Mouse (Mus musculus) lung, postnatal 14 days (tissue): ENCODE results near the gene C1d.
"Not testable (repeated sequence)": the region's sequence is repeated elsewhere in the genome, so short reads cannot be mapped to it uniquely, and the experiment has no call there.

Experiments
- DNase-seq: peaks from one replicate; pipeline ENCODE4 v3.0.0; 2021

Gene C1d

DNA sequence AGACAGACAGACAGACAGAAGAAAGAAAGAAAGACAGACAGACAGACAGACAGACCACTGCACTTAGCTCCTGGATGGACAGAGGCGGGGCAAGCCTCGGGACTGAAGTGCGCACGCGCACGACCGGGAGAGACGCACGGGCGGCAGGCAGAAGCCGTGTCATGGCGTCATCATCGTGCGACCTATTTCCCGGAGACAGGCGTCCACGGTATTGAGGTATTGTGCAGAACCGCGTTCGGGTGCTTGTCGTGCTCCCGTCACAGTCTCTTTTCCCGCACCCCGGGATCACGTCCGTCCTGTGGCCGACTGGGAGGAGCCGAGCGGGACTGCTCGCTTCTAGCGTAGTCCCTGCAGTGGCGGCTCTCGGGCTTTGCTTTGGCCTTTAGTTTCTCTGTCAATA lies at the start of gene C1d:
TSS of gene C1d (plus strand) at position 137 of the 400 bp plus-strand sequence.
- DNase-seq, result peak; percentile 98

- peak; percentile 96 for DNase-seq
These were observed 45.9 kb upstream of the C1d start, which contains the start of gene Pno1 for GRCm38 (mm10) chr11:17211258-17212140. Gene Pno1, minus strand, starts transcription at chr11:17211568.

- no peak for DNase-seq
These were observed 45.3 kb upstream of the C1d start for GRCm38 (mm10) chr11:17212141-17212495.

DNA sequence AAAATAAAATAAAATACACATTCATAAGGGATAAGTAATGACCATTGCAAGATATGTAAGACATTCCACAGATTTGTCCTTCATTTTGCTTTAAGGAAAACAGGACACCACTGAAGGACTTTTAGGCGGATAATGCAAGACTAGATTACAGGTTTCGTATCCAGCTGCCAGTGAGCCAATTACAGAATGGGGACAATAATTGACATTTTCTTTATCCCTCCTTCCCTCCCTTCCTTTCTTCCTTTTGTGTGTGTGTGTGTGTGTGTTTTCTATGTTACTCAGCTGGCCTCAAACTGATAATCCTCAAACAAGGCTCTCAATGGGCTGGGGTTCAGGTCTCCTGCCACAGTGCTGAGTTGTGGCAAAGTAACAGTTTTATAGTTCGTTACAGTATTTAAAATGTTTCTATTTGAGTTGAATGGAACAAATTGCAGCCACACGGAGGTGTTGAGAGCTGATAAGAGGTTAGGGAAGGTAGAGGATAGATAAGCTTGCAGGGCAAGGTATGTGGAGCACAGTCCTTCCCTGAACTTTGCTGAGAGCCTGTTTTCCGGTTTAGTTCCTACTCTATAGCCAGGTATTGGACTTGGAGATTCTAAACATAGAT lies 44.4 kb upstream of the C1d start:
- DNase-seq, result no peak

DNA sequence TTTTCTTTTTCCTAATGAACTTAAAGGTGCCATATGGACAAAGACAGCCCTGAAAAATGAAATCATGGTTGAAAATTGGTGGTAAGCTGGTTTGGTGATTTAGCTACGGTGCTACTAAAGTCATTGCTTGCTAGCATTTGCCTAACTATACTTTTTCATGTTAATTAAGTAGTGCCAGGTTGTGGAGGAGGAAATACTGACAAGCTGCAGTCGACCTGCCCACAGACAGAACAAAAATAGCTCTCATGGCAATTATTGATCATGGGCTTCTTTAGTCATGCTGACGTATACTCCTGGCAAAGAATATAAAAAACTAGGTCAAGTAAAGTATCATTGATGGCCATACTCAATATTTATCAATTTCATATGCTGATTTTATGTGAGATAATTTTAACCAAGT lies 41.9 kb upstream of the C1d start:
- no peak for DNase-seq

DNA sequence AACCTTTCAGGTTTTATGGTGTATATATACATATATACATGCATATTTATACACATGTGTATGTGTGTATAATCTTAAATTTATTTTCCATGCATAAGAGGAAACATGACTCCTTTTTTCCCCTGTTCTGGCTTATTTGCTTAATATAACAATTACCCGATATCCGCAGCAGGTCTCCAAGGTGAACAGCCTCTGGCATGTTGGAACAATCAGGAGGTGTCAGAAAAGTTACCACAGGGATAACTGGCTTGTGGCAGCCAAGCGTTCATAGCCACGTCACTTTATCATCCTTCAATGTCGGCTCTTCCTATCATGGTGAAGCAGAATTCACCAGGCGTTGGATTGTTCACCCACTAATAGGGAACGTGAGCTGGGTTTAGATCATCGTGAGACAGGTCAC lies 36.3 kb upstream of the C1d start:
- no peak for DNase-seq

DNA sequence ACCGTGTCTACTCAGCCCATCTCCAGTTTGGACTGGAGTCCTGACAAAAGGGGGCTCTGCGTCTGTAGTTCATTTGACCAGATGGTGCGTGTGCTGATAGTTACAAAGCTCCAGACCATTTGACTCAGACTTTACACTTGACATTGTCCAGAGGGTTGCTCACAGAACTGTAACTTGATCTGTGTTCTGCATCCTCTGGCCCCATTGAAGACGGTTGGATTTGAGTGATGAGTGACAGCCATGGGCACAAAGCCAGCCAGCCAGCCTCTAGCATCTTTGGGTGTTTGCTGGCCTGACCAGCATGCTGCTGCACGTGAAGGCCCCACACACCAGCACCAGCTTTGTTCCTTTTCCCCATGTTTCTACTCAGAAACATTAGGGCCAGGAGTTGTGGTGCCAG lies 24.6 kb upstream of the C1d start:
- DNase-seq, result no peak

DNA sequence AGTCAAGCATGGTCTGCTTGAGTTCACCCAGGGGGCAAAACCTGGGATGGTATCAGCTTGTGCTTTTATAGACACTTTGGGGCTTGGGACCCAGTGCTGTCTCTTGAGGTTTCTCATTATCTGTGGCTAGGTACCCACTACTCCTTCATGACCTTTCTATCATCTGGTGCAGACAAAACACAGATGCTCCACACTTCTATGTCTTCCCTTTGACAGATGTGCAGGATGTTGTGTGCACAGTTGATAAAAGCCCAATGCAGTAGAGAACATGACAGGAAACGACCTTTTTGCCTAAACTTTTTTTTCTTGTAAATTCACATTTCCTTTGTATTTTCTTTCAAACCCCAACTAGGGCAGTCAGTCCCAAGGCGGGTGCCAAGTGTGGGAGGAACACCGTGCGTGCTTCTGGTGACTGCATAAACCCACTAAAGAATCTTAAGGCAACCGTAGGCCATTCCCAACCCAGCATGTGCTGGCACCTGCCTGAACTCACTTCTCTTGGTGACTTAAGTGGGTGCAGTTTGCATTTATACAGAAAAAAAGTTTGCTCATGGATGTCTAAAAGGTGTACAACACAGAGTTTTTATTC lies 20.8 kb upstream of the C1d start:
- no peak for DNase-seq

DNA sequence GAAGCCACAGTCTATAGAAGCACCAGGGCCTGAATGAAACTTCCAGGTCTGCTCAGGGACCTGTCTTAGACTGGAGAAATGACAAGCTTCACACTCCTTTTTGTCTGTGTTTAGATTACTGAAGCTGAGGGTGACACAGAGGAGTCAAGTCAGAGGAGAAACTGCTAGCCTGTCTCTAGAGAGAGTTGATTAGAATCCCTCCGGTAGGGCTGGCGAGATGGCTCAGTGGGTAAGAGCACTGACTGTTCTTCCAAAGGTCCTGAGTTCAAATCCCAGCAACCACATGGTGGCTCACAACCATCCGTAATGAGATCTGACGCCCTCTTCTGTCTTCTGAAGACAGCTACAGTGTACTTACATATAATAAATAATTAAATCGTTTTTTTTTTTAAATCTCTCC lies 18.8 kb upstream of the C1d start:
- DNase-seq, result not testable (repeated sequence)

GRCm38 (mm10) chr11:17248715-17249114 lies 8.7 kb upstream of the C1d start:
- DNase-seq, result no peak

GRCm38 (mm10) chr11:17256813-17257365 lies 490 bp upstream of the C1d start:
- DNase-seq, result no peak

- no peak for DNase-seq
These were observed 482 bp downstream of the C1d start for GRCm38 (mm10) chr11:17257861-17258260.

DNA sequence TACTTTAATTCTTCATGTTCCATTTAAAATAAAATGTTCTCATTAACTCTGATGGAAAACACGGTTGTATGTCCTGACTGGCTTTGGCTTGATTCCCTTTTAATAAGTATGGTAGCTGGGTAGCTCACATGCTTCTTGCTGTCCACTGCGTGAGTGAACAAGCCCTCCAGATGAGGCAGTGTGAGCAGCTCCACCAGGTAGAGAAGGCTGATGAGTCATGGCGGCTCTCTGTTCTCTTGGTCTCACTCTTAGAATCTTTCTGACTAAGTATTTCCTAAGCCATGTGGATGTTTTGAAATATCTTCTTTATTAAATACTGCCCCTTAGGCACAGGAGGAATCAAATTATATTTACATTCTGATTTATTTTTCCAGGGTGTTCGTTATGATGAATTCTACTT lies 9.8 kb downstream of the C1d start:
- no peak for DNase-seq

DNA sequence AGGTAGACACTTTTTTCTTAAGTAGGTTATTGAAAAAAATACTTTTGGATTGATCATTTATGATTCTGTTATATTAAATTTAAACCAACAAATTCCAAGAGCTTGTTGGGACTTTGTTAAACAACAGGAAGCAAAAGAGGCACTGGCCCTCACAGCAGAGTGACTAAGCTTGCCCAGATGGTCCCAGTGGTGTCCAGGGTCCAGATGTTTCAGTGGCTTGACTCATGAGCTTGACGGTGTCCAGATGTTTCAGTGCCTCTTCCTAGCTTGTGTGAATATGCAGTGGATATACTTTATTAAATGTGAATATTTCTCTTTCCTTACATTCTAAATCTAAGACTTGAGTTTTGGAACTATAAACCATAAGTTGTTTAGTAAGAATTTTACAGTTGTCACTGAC lies 11.4 kb downstream of the C1d start:
- no peak for DNase-seq

DNA sequence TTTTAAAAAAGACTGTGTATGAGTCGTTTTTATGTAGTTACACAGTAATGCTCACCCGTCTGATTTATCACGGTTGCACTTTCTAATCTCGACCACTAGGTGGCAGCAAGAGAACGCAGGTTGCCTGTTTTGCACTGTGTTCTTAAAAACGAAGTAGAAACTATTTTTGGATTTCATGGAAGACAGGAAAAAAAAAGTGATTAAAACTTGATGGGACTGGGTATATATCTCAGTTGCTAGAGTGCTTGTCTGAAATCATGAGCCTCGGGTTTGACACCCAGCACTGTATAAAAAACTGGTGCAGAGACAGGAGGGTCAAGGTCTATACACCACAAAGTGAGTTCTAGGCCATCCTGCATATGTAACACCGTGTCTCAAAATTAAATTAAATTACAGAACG lies 22.6 kb downstream of the C1d start:
- DNase-seq, result peak; percentile 37

DNA sequence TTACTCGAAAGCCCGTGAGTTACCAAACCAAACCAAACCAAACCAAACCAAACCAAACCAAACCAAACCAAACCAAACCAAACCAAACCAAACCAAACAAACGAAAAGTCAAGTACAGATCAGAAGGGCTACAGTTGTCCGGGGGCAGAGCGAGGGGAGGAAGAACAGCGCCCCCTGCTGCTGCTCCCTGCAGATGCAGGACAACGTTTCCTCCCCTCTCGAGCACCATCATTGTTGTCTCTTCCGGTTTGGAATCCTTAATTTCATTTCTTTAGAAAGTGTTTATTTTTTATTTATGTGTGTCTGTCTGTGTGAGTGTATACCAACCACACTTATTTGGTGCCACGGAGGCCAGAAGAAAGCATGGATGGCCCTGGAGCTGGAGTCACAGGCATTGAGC lies 26.7 kb downstream of the C1d start:
- DNase-seq, result peak; percentile 17

DNA sequence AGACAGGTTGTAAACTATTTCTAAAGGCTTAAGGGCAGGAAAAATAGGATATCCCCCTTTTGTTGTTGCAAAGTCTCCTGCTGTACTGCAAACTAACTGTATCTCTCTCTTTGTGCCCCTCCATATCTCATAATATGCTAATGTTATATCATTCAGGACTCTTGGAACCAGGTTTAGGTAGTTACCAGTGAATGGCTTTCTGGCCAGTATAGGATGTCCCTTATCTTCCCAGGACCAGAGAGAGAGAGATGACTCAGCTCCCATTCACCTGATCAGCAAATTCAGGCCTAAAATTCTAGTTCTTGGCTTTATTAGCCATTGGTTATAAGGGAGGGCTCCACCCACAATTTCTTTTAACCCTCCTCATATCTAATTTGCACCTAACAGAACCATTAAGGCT lies 31.5 kb downstream of the C1d start:
- no peak for DNase-seq

GRCm38 (mm10) chr11:17306007-17306891 lies 48.9 kb downstream of the C1d start:
- peak; percentile 56 for DNase-seq

DNA sequence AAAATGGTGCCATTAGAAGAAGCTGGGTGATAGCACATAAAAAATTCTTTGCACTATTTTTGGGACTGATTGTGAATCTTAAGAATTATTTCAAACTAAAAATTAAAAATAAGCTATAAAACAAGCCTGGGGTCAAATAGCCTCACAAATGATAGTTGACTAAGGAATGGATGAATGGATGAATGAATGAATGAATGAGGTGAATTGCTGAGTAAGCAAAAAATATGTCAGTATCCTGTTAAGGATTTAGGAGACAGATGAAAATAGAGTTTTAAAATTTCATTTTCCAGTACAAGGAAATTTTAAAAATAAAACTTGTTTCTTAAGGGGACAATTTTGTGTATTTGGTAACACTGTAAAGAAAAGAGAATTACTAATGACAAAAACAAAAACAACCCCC lies 50.1 kb downstream of the C1d start:
- no peak for DNase-seq
